Mouse (Mus musculus) midbrain, postnatal 0 days (tissue): ENCODE results near the gene Cfl2. TPM values are rescaled to one million over a fixed set of nuclear protein-coding genes. Genes with fewer than 3 reads are reported as not detected.

Source experiments
- ATAC-seq: fragments of 200-750 bp; cut with Nextera tagmentation; 2 replicates; pipeline ENCODE4 v1.8.0; 2017; ENCODE audit warnings: moderate number of reproducible peaks, mild to moderate bottlenecking, moderate TSS enrichment, moderate library complexity; ENCODE audit not compliant: low FRiP score
- DNase-seq: peaks from one replicate; pipeline ENCODE4 v3.0.0-alpha.2; 2015; ENCODE audit warnings: low spot score
- H3K27ac ChIP-seq: fragments of 300-500 bp; sonication (generic); 2 replicates; pipeline ENCODE4 v1.5.1; 2014; ENCODE audit warnings: low read depth, mild to moderate bottlenecking, low read length, mixed read lengths
- H3K27me3 ChIP-seq: fragments of 300-500 bp; sonication (generic); 2 replicates; pipeline ENCODE4 v1.6.1; 2014; ENCODE audit warnings: low read length, control low read depth, mixed read lengths; ENCODE audit not compliant: insufficient read depth
- H3K36me3 ChIP-seq: fragments of 300-500 bp; sonication (generic); 2 replicates; pipeline ENCODE4 v1.6.1; 2014; ENCODE audit warnings: low read length, control low read depth, mixed read lengths; ENCODE audit not compliant: insufficient read depth
- H3K4me1 ChIP-seq: fragments of 300-500 bp; sonication (generic); 2 replicates; pipeline ENCODE4 v1.6.1; 2014; ENCODE audit warnings: mild to moderate bottlenecking, control low read depth, antibody characterized with exemption, low read length, mixed read lengths; ENCODE audit not compliant: insufficient read depth
- H3K4me2 ChIP-seq: fragments of 300-500 bp; sonication (generic); 2 replicates; pipeline ENCODE4 v1.6.1; 2014; ENCODE audit warnings: low read depth, mild to moderate bottlenecking, low read length, mixed read lengths; ENCODE audit not compliant: poor library complexity, severe bottlenecking
- H3K4me3 ChIP-seq: fragments of 300-500 bp; sonication (generic); 2 replicates; pipeline ENCODE4 v1.5.1; 2014; ENCODE audit warnings: low read depth, mild to moderate bottlenecking, low read length, moderate library complexity
- H3K9ac ChIP-seq: fragments of 300-500 bp; sonication (generic); replicated peaks from 2 replicates; pipeline ENCODE4 v1.6.1; 2014; ENCODE audit warnings: mild to moderate bottlenecking, low read length, moderate library complexity, mixed read lengths; ENCODE audit not compliant: poor library complexity, severe bottlenecking
- H3K9me3 ChIP-seq: fragments of 300-500 bp; sonication (generic); 2 replicates; pipeline ENCODE4 v1.6.1; 2016; ENCODE audit warnings: low read length, control low read depth
- CTCF ChIP-seq: IDR thresholded peaks from 2 replicates; pipeline ENCODE4 v1.5.1; 2016; ENCODE audit warnings: antibody characterized with exemption, mild to moderate bottlenecking
- WGBS: fragments of 180-500 bp; shearing (Covaris S2); extraction: QIAGEN DNeasy Blood & Tissue Kit; methylation state at CpG from one replicate; pipeline ENCODE4 v1.1.7; 2014; 5-methylcytosine and 5-hydroxymethylcytosine counted together
- polyA plus RNA-seq: library from polyadenylated mRNA; unstranded; fragments of >200 nt; fragmentation: Nextera tagmentation; extraction: Ambion mirVana; gene quantifications from 2 replicates; pipeline ENCODE4 v1.2.1, GENCODE M21; 2015
- total RNA-seq: library from RNA; depleted of rRNA; stranded (reverse); fragments of >200 nt; gene quantifications from 2 replicates; pipeline ENCODE4 v1.2.3, GENCODE M21; 2014

Cfl2 gene
- total and polyA plus RNA-seq, 2 experiments from 2014 or later: 212 to 249 TPM

DNA sequence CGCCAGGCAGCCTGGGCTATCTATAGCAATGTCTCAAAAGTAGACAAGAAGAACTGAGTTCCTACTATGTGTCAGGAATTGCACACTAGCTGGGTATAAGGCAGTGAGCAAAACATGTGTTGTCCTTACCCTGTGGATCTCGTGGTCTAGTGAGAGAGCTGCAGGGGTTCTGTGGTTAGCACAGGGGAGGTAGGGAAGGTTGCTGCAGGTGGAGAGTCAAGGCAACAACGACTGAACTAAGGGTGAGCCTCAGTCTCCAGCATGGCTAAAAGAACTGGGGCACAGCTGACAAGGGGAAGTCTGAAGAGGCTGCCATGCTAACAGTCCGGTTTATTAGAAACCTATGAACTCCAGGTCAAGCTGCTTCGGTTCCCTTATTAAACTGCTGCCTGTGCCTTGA lies 16.5 kb upstream of the Cfl2 start:
- Histone ChIP-seq H3K4me3 (no peak overlapping the region), H3K27ac (no peak overlapping the region), H3K27me3 (no peaks in the 10 kb centered on the region), H3K4me1 (no peaks in the 10 kb centered on the region), H3K9me3 (no peaks in the 10 kb centered on the region), H3K9ac (no peak overlapping the region), H3K4me2 (no peak overlapping the region), H3K36me3 (no peaks in the 10 kb centered on the region)
- ATAC-seq (no peak), DNase-seq (no peak)
- TF ChIP-seq CTCF: no peak
- 83% methylated on average over 5 of the region's 5 CpGs for WGBS

DNA sequence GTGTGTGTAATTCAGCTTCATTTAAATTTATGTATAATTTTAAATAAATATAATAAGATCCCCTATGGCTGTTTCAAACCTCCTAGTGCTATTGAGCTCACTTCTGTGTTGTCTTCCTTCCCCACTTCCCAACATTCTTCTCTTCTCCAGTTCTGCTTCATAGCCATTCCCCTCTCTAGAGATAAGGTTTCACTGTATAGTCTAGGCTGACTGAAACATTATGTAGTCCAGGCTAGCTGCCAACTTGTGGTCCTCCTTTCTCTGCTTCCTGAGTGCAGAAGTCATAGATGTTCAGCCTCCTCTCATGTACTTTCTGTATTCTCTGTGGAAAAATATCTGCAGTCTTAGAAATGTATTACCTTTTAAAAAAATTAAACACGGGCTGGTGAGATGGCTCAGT lies 15.2 kb upstream of the Cfl2 start:
- Histone ChIP-seq H3K9ac (no peak overlapping the region), H3K4me2 (no peak overlapping the region), H3K4me3 (no peak overlapping the region), H3K9me3 (no peaks in the 10 kb centered on the region), H3K27me3 (no peaks in the 10 kb centered on the region), H3K27ac (no peak overlapping the region), H3K36me3 (no peaks in the 10 kb centered on the region), H3K4me1 (no peaks in the 10 kb centered on the region)
- no peak for ATAC-seq
- 86% methylated on average over 1 of the region's 1 CpGs for WGBS
- no peak for DNase-seq
- no peak for TF ChIP-seq CTCF

GRCm38 (mm10) chr12:54876879-54877278 lies 14.2 kb upstream of the Cfl2 start:
- WGBS: 21% methylated on average over 5 of the region's 5 CpGs
- Histone ChIP-seq H3K4me3 (no peak overlapping the region), H3K36me3 (no peaks in the 10 kb centered on the region), H3K4me2 (no peak overlapping the region), H3K9me3 (no peaks in the 10 kb centered on the region), H3K9ac (no peak overlapping the region), H3K27ac (no peak overlapping the region), H3K27me3 (no peaks in the 10 kb centered on the region), H3K4me1 (no peaks in the 10 kb centered on the region)
- no peak for DNase-seq
- TF ChIP-seq CTCF: no peak
- no peak for ATAC-seq

DNA sequence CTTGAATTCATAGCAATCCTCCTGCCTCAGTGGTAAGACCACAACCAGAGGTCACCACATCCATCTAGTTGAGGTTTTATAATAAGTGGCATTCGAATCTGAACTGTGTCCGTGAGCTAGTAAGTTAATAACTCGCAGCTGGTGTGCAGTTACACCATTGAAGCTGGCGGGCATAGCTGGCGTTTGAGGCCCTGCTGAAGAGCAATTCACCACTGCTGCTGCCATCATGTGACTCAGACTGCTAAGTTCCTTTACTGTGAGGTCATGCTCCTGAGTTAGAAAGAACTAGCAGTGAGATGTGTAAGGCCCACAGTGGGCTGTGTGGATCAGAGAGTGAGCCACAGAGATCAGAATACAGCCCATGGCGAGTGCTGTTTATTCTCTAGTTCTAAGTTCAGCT lies 12.0 kb upstream of the Cfl2 start:
- 79% methylated on average over 6 of the region's 6 CpGs for WGBS
- ATAC-seq: no peak
- no peak for TF ChIP-seq CTCF

DNA sequence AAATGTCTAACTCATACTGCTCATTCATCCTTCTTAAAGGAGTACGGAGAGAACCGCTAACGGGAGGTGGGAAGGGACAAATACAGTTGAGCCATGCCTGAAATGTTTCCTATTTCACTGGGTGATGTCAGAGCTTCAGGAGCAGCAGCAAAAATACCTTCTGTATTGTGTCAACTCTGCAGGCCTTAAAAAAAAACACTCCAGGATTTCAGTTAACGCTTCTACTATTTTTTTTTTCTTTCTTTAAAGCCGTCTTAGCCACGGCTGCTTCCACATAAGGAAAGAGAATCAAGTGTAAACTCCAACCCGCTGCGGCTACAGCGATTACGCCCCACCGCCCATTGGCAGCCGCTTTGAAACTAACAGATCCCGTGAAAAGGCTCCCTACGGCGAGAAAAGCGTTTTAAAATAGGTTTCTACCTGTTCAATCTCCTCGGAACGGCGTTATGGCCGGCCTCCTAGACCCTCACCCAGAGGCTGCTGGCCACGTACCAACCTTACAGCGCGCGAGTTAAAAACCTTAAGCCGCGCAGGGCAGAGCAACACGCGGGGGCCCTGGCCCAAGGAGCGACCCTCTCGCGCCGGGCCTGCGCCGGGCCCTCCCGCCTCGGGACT lies 579 bp downstream of the Cfl2 start:
- Histone ChIP-seq H3K27ac (peak overlapping the region; percentile 97), H3K4me3 (peak overlapping the region; percentile 85), H3K9ac (peak overlapping the region; percentile 91), H3K4me1 (no peaks in the 10 kb centered on the region), H3K9me3 (no peaks in the 10 kb centered on the region), H3K4me2 (peak overlapping the region; percentile 66), H3K36me3 (peaks cover 6% of the 10 kb centered on the region), H3K27me3 (no peaks in the 10 kb centered on the region)
- ATAC-seq: no peak
- TF ChIP-seq CTCF: no peak
- DNase-seq: peak; percentile 78
- WGBS: under 1% methylated on average over 36 of the region's 36 CpGs

More for the DNA sequence above, 12.0 kb upstream of the Cfl2 start:
- Histone ChIP-seq H3K9me3 (no peaks in the 10 kb centered on the region), H3K4me1 (no peaks in the 10 kb centered on the region), H3K4me3 (no peak overlapping the region), H3K27me3 (no peaks in the 10 kb centered on the region), H3K36me3 (no peaks in the 10 kb centered on the region), H3K4me2 (no peak overlapping the region), H3K27ac (no peak overlapping the region), H3K9ac (no peak overlapping the region)
- no peak for DNase-seq

DNA sequence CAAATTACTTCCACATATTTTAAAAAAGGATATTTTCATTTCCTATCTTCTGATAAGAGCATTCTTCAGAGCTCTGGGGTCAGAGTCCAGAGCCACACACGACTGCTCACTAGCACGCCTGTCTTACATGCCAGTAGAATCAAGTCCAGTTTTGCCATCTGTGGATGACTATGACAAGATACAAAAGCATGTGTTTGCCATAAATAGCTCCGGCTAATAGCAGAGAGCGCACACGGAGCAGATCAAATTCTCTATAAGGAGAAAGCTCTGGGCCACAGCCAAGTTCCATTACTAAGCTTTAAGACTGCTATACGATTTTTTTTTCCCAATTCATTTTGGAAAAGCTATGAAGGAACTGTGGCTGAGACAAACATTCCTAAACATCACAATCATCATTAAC lies 3.1 kb downstream of the Cfl2 start:
- ATAC-seq (no peak), DNase-seq (peak; percentile 5)
- H3K36me3 ChIP-seq: peaks cover 6% of the 10 kb centered on the region
- H3K9ac ChIP-seq: no peak overlapping the region
- H3K4me3 ChIP-seq: no peak overlapping the region
- H3K4me1 ChIP-seq: no peaks in the 10 kb centered on the region
- no peak overlapping the region for H3K4me2 ChIP-seq
- H3K27ac ChIP-seq: no peak overlapping the region
- 63% methylated on average over 6 of the region's 6 CpGs for WGBS
- H3K9me3 ChIP-seq: no peaks in the 10 kb centered on the region
- H3K27me3 ChIP-seq: no peaks in the 10 kb centered on the region
- no peak for TF ChIP-seq CTCF
